Mouse (Mus musculus) cerebellum, adult 2 months (tissue): ENCODE results near the gene Zfp738. TPM values are rescaled to one million over a fixed set of nuclear protein-coding genes. Genes with fewer than 3 reads are reported as not detected.
"Not testable (repeated sequence)": the region's sequence is repeated elsewhere in the genome, so short reads cannot be mapped to it uniquely, and the experiment has no call there.

Source experiments
- DNase-seq, 2 experiments: peaks; one replicate each; pipeline ENCODE4 v3.0.0; 2021
- H3K27ac ChIP-seq: fragments of 200-500 bp; 2 replicates; pipeline ENCODE4 v1.5.1; 2012; ENCODE audit warnings: low read length, control low read depth, inconsistent platforms; ENCODE audit not compliant: insufficient read depth
- H3K27me3 ChIP-seq: fragments of 200-500 bp; 2 replicates; pipeline ENCODE4 v1.6.1; 2012; ENCODE audit warnings: inconsistent platforms, mild to moderate bottlenecking, low read length, moderate library complexity; ENCODE audit not compliant: control insufficient read depth, insufficient read depth
- H3K4me1 ChIP-seq: fragments of 200-500 bp; 2 replicates; pipeline ENCODE4 v1.6.1; 2011; ENCODE audit warnings: low read length; ENCODE audit not compliant: control insufficient read depth, insufficient read depth
- H3K4me3 ChIP-seq: fragments of 200-500 bp; replicated peaks from 2 replicates; pipeline ENCODE3; 2011; ENCODE audit warnings: mild to moderate bottlenecking, low read depth, low read length, control low read depth; ENCODE audit not compliant: insufficient read depth
- CTCF ChIP-seq: fragments of 200-500 bp; IDR thresholded peaks from 2 replicates; pipeline ENCODE4 v1.5.1; 2011; ENCODE audit warnings: low read depth, mild to moderate bottlenecking, control low read depth, low read length, moderate library complexity, borderline replicate concordance; ENCODE audit not compliant: insufficient read depth
- POLR2A ChIP-seq: fragments of 200-500 bp; IDR thresholded peaks from 2 replicates; pipeline ENCODE4 v1.6.1; 2011; ENCODE audit warnings: low read length, control low read depth, borderline replicate concordance; ENCODE audit not compliant: insufficient read depth
- WGBS: fragments of 180-500 bp; shearing (Covaris S2); methylation state at CpG from one replicate; pipeline ENCODE4 v1.1.7; 2018; 5-methylcytosine and 5-hydroxymethylcytosine counted together
- polyA plus RNA-seq: library from polyadenylated mRNA; depleted of rRNA; stranded (reverse); fragments of >200 nt; gene quantifications from 2 replicates; pipeline ENCODE4 v1.2.3, GENCODE M21; 2012; rRNA removed

Zfp738 gene
- polyA plus RNA-seq, result 11.5 and 13.5 TPM in 2 replicates

- no peak for DNase-seq
- Histone ChIP-seq H3K27me3 (no peaks in the 10 kb centered on the region), H3K27ac (no peak within 1 kb of the TSS), H3K4me3 (no peak within 1 kb of the TSS), H3K4me1 (no peaks in the 10 kb centered on the region)
- TF ChIP-seq CTCF, result no peak
- TF ChIP-seq POLR2A, result no peak
- WGBS, result 77% methylated on average over 4 of the region's 4 CpGs
These were observed at the start of gene Zfp738 for GRCm38 (mm10) chr13:67686971-67687370. Gene Zfp738 (minus strand): TSS chr13:67687071.

- H3K27me3 ChIP-seq, H3K4me3 ChIP-seq, H3K4me1 ChIP-seq, DNase-seq, H3K27ac ChIP-seq: not testable (repeated sequence)
- WGBS, result 95% methylated on average over 9 of the region's 9 CpGs
These were observed 47.5 kb upstream of the Zfp738 start for GRCm38 (mm10) chr13:67734391-67734790.

DNA sequence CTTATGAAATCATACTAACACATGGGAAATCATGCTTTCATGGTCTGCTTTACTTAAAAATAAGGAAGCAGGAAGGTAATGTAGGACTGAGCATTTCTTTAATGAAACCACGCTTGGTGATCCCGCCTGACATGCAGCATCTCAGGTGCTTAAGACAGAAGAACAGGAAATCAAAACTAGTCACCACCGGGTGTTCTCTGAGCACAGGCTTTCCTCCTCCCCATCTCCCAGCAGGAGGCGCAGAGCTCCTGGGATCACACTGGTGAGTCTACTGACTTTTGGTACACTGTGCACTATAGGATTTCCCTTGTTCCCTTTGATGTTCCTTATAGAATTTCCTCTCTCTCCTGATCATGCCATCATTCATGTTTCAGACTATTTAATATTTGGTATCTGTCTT lies 42.6 kb upstream of the Zfp738 start:
- not testable (repeated sequence) for H3K4me1 ChIP-seq, H3K27me3 ChIP-seq, H3K27ac ChIP-seq
- DNase-seq, result peak; percentile 16 to 22
- peak overlapping the region; percentile 97 for H3K4me3 ChIP-seq
- 46% methylated on average over 4 of the region's 4 CpGs for WGBS

DNA sequence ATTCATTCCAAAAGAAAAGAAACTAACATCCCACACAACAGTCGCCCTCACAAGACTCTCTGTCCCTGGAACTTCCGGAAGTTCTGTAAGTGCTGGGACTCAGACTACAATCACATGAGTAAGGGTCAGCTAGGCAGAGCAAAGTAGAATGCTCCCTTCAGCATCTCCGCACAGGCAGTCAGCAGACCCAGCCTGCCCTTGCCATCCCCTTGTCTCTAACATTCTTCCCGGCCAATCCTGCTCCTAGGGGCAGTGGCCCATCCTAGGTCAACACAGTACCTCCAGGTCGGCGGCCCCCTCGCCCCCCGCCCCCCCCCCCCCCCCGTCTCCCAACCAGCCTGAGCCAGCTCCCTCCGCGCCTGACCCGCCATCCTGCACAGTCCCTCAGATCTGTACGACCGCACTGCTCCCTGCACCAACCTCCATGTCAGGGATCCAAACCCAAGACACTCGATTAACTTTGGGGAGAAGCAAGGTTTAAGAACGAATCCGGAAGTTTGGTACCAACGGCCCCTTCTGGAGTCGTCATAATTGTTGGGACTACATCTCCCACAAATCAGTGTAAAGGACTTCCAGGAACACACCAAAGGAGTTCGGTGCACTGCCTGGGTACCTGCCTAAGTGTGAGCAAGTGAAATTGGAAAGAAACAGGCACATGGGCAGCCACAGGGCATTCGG lies 41.9 kb upstream of the Zfp738 start, which contains the start of gene Zfp65:
TSS of gene Zfp65 (minus strand) at position 533 of the 678 bp plus-strand sequence.
- H3K4me1 ChIP-seq, result no peaks in the 10 kb centered on the region; the same call in 1 of the 2 replicates
- DNase-seq, result peak; percentile 68 to 74
- H3K27ac ChIP-seq, result no peak within 1 kb of the TSS; the same call in 1 of the 2 replicates
- 5% methylated on average over 17 of the region's 21 CpGs for WGBS
- peak within 1 kb of the TSS; percentile 97 for H3K4me3 ChIP-seq
- TF ChIP-seq CTCF (no peak), POLR2A (peak; percentile 35; the same call in 1 of the 2 replicates)
- no peaks in the 10 kb centered on the region for H3K27me3 ChIP-seq

DNA sequence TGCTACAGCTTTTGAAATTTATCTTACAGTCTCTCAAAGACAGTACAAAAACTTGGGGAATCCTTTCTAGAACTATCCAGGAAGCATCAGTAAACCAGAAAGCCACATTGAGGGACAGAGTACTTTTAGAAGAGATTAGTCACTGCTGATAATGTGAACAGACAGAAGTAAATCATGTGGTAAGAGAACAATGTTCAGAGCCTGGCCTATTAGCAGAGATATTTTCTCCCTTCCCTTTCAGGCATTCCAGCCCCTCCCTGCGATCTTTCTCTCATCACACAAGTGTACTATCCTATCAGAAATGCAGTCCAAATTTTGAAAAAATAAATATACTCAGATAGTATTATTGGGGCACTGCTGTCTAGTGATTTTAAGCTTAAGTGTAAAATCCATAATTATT lies 41.2 kb upstream of the Zfp738 start:
- H3K4me3 ChIP-seq, result peak overlapping the region; percentile 14
- TF ChIP-seq CTCF (no peak), POLR2A (no peak)
- no peaks in the 10 kb centered on the region; the same call in 1 of the 2 replicates for H3K4me1 ChIP-seq
- H3K27ac ChIP-seq, result no peak overlapping the region
- no peaks in the 10 kb centered on the region for H3K27me3 ChIP-seq
- 47% methylated on average over 1 of the region's 1 CpGs for WGBS
- no peak for DNase-seq

DNA sequence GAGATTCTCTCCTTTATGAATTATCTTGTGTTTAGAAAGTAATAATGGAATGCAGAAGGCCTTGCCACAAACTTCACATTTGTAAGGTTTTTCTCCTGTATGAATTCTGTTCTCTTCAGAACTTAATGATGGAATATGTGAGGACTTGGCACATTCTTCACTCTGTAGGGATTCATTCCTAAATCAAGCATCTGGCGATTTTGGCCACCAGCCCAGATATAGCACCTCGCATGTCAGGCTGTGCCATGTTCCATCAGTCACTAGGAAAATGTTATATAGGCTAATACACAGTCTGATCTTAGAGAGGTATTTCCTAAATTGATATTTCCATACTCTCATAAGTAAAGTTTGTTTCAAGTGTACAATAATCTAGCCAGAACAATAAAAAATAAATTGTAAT lies 38.5 kb upstream of the Zfp738 start:
- H3K4me1 ChIP-seq, H3K27me3 ChIP-seq, H3K4me3 ChIP-seq, H3K27ac ChIP-seq: not testable (repeated sequence)
- WGBS, result 13% methylated on average over 2 of the region's 2 CpGs
- peak; percentile 25 to 26 for DNase-seq

- TF ChIP-seq CTCF, result no peak
- peak; percentile 36; the same call in 1 of the 2 replicates for TF ChIP-seq POLR2A
- WGBS, result under 1% methylated on average over 17 of the region's 17 CpGs
- no peaks in the 10 kb centered on the region for H3K4me1 ChIP-seq
These were observed 37.1 kb upstream of the Zfp738 start for GRCm38 (mm10) chr13:67723848-67724479.

GRCm38 (mm10) chr13:67683841-67684240 lies 3.0 kb downstream of the Zfp738 start:
- WGBS, result 34% methylated on average over 2 of the region's 2 CpGs

More at GRCm38 (mm10) chr13:67723848-67724479, 37.1 kb upstream of the Zfp738 start:
- peak overlapping the region; percentile 4; the same call in 1 of the 2 replicates for H3K27ac ChIP-seq
- DNase-seq, result peak; percentile 89 to 90
- peak overlapping the region; percentile 77 for H3K4me3 ChIP-seq
- H3K27me3 ChIP-seq, result no peaks in the 10 kb centered on the region

More at GRCm38 (mm10) chr13:67683841-67684240, 3.0 kb downstream of the Zfp738 start:
- H3K4me3 ChIP-seq, result peak overlapping the region; percentile 94
- not testable (repeated sequence) for H3K27ac ChIP-seq, H3K27me3 ChIP-seq, H3K4me1 ChIP-seq
- peak in 1 of 2 experiments; percentile 6 for DNase-seq
